In genomic region chr16:81388646-81389045, GRCm38 (mm10) we compare ENCODE assay signal across 21 mouse cellular contexts.
DNase-seq lines count a peak whose midpoint lies in the region; ATAC-seq lines count a peak whose summit lies in the region.
"Had no signal": no experiment of that assay in that cellular context is flagged by ENCODE, and none has a peak within 500 bp of the region (broad histone marks: within the 10 kb centered on the region; RNA-seq: fewer than 3 reads in every experiment).

No protein-coding gene starts in this region.

- H3K27me3 ChIP-seq in forebrain, embryonic 12.5 days: no peaks in the 10 kb centered on the region
- H3K27me3 ChIP-seq in forebrain, embryonic 14.5 days (replicated peaks; ENCODE audit: control insufficient read depth, insufficient read depth, low read length): no peaks in the 10 kb centered on the region
- no peaks in the 10 kb centered on the region for H3K27me3 ChIP-seq in hindbrain, embryonic 14.5 days (ENCODE audit: control insufficient read depth, insufficient read depth, low read length)
- no peaks in the 10 kb centered on the region for H3K27me3 ChIP-seq in hindbrain, embryonic 16.5 days (replicated peaks; ENCODE audit: control insufficient read depth, insufficient read depth, low read length)
- no peaks in the 10 kb centered on the region for H3K27me3 ChIP-seq in neural tube, embryonic 13.5 days
- H3K27me3 ChIP-seq: forebrain, embryonic 15.5 days; heart, embryonic 12.5 days; heart, embryonic 15.5 days had no signal

- H3K4me3 ChIP-seq in forebrain, embryonic 12.5 days (replicated peaks): no peak overlapping the region
- no peak overlapping the region for H3K4me3 ChIP-seq in forebrain, embryonic 14.5 days (ENCODE audit: low read depth, low read length)
- no peak overlapping the region for H3K4me3 ChIP-seq in hindbrain, embryonic 14.5 days (replicated peaks; ENCODE audit: low read length)
- H3K4me3 ChIP-seq in hindbrain, embryonic 16.5 days (ENCODE audit: low read length): no peak overlapping the region
- H3K4me3 ChIP-seq in neural tube, embryonic 13.5 days: no peak overlapping the region
- H3K4me3 ChIP-seq: forebrain, embryonic 10.5 days; forebrain, embryonic 15.5 days; heart, embryonic 12.5 days; heart, embryonic 15.5 days had no signal

- no peak overlapping the region for H3K27ac ChIP-seq in forebrain, embryonic 12.5 days
- H3K27ac ChIP-seq in forebrain, embryonic 14.5 days (ENCODE audit: low read depth, low read length): no peak overlapping the region
- H3K27ac ChIP-seq in hindbrain, embryonic 14.5 days: no peak overlapping the region
- H3K27ac ChIP-seq in hindbrain, embryonic 16.5 days (ENCODE audit: low read depth, low read length): no peak overlapping the region
- H3K27ac ChIP-seq in neural tube, embryonic 13.5 days (replicated peaks): peak overlapping the region; percentile 38; the same call in 1 of the 2 replicates
- H3K27ac ChIP-seq: forebrain, embryonic 10.5 days; forebrain, embryonic 15.5 days; heart, embryonic 15.5 days had no signal

- ATAC-seq in forebrain, embryonic 12.5 days (ENCODE audit: low FRiP score): peak; percentile 36; the same call in 1 of the 2 replicates
- no peak for ATAC-seq in forebrain, embryonic 14.5 days
- ATAC-seq in hindbrain, embryonic 14.5 days (ENCODE audit: low FRiP score): peak; percentile 60; the same call in 1 of the 2 replicates
- ATAC-seq in hindbrain, embryonic 16.5 days: no peak; the same call in 1 of the 2 replicates
- ATAC-seq in neural tube, embryonic 13.5 days (ENCODE audit: low read depth): 0 out of 2 replicates have a peak, but pooled peaks have one; percentile 32
- ATAC-seq: activated CD4-positive, CD25-positive, alpha-beta regulatory T cell, adult 4 months; forebrain, embryonic 15.5 days; intestine, postnatal 0 days had no signal

- no peak overlapping the region for H3K4me2 ChIP-seq in forebrain, embryonic 12.5 days
- no peak overlapping the region for H3K4me2 ChIP-seq in forebrain, embryonic 14.5 days (ENCODE audit: low read length)
- no peak overlapping the region for H3K4me2 ChIP-seq in hindbrain, embryonic 14.5 days (replicated peaks)
- H3K4me2 ChIP-seq in hindbrain, embryonic 16.5 days (ENCODE audit: low read length): no peak overlapping the region
- no peak overlapping the region for H3K4me2 ChIP-seq in neural tube, embryonic 13.5 days
- H3K4me2 ChIP-seq: forebrain, embryonic 15.5 days; heart, embryonic 12.5 days; heart, embryonic 15.5 days had no signal

- H3K9ac ChIP-seq in forebrain, embryonic 12.5 days: no peak overlapping the region
- H3K9ac ChIP-seq in forebrain, embryonic 14.5 days (ENCODE audit: low read length): no peak overlapping the region
- H3K9ac ChIP-seq in hindbrain, embryonic 14.5 days: no peak overlapping the region
- H3K9ac ChIP-seq in hindbrain, embryonic 16.5 days (ENCODE audit: low read depth, low read length): no peak overlapping the region
- H3K9ac ChIP-seq in neural tube, embryonic 13.5 days: no peak overlapping the region
- H3K9ac ChIP-seq: forebrain, embryonic 15.5 days; heart, embryonic 12.5 days; heart, embryonic 15.5 days had no signal

- 58% methylated on average over 2 of the region's 2 CpGs for WGBS in forebrain, embryonic 12.5 days
- 48% methylated on average over 2 of the region's 2 CpGs for WGBS in forebrain, embryonic 14.5 days
- WGBS in hindbrain, embryonic 14.5 days: 59% methylated on average over 2 of the region's 2 CpGs
- 58% methylated on average over 2 of the region's 2 CpGs for WGBS in hindbrain, embryonic 16.5 days
- WGBS in neural tube, embryonic 13.5 days: 38% methylated on average over 2 of the region's 2 CpGs

- DNase-seq in forebrain, embryonic 14.5 days (ENCODE audit: low spot score): no peak
- DNase-seq in hindbrain, embryonic 14.5 days (ENCODE audit: low spot score): no peak
- DNase-seq in neural tube, embryonic 10.5 days (ENCODE audit: extremely low spot score, low spot score): no peak
- DNase-seq: adrenal gland, adult 8-10 months; adrenal gland, postnatal 25 days; cerebellum, adult 18-20 months; cerebellum, adult 9-10 months; cerebellum, postnatal 14 days; gastrocnemius, postnatal 25 days; heart, adult 18-20 months; heart, postnatal 10 days; heart, postnatal 36 days had no signal

- no peaks in the 10 kb centered on the region for H3K4me1 ChIP-seq in forebrain, embryonic 12.5 days
- no peaks in the 10 kb centered on the region for H3K4me1 ChIP-seq in forebrain, embryonic 14.5 days (ENCODE audit: control insufficient read depth, insufficient read depth, low read length)
- H3K4me1 ChIP-seq in hindbrain, embryonic 14.5 days (replicated peaks; ENCODE audit: control insufficient read depth, insufficient read depth, low read length): no peaks in the 10 kb centered on the region
- no peaks in the 10 kb centered on the region for H3K4me1 ChIP-seq in hindbrain, embryonic 16.5 days (ENCODE audit: control insufficient read depth, insufficient read depth, low read depth, low read length)
- H3K4me1 ChIP-seq in neural tube, embryonic 13.5 days (replicated peaks): no peaks in the 10 kb centered on the region
- H3K4me1 ChIP-seq: forebrain, embryonic 10.5 days; forebrain, embryonic 15.5 days; heart, embryonic 12.5 days; heart, embryonic 15.5 days had no signal

- no peaks in the 10 kb centered on the region for H3K9me3 ChIP-seq in forebrain, embryonic 12.5 days
- H3K9me3 ChIP-seq in forebrain, embryonic 14.5 days (replicated peaks; ENCODE audit: control insufficient read depth, low read length): no peaks in the 10 kb centered on the region
- H3K9me3 ChIP-seq in hindbrain, embryonic 14.5 days (ENCODE audit: control insufficient read depth, low read length): no peaks in the 10 kb centered on the region
- H3K9me3 ChIP-seq in hindbrain, embryonic 16.5 days (ENCODE audit: control insufficient read depth, low read length): no peaks in the 10 kb centered on the region
- no peaks in the 10 kb centered on the region for H3K9me3 ChIP-seq in neural tube, embryonic 13.5 days
- H3K9me3 ChIP-seq: forebrain, embryonic 10.5 days; forebrain, embryonic 15.5 days; heart, embryonic 12.5 days; heart, embryonic 15.5 days had no signal

- no peaks in the 10 kb centered on the region for H3K36me3 ChIP-seq in forebrain, embryonic 12.5 days (replicated peaks)
- H3K36me3 ChIP-seq in forebrain, embryonic 14.5 days (ENCODE audit: control insufficient read depth, insufficient read depth, low read length): no peaks in the 10 kb centered on the region
- H3K36me3 ChIP-seq in hindbrain, embryonic 14.5 days (replicated peaks; ENCODE audit: control insufficient read depth, insufficient read depth): no peaks in the 10 kb centered on the region
- no peaks in the 10 kb centered on the region for H3K36me3 ChIP-seq in hindbrain, embryonic 16.5 days (ENCODE audit: control insufficient read depth, insufficient read depth, low read length)
- no peaks in the 10 kb centered on the region for H3K36me3 ChIP-seq in neural tube, embryonic 13.5 days
- H3K36me3 ChIP-seq: forebrain, embryonic 10.5 days; forebrain, embryonic 15.5 days; heart, embryonic 12.5 days; heart, embryonic 15.5 days had no signal

Comparison
In these comparisons a context has a peak if more than half of its experiments do, and no peak if none do; other contexts are left out.
1. ATAC-seq: peak in forebrain, embryonic 12.5 days (single experiment), hindbrain, embryonic 14.5 days (single experiment) and neural tube, embryonic 13.5 days (single experiment); none in forebrain, embryonic 14.5 days (single experiment) and hindbrain, embryonic 16.5 days (single experiment).